Mouse (Mus musculus) liver, postnatal 0 days (tissue): ENCODE results near the gene Agap3. TPM values are rescaled to one million over a fixed set of nuclear protein-coding genes. Genes with fewer than 3 reads are reported as not detected.

Experiments used
- ATAC-seq: fragments of 200-750 bp; cut with Nextera tagmentation; 2 replicates; pipeline ENCODE4 v1.8.0; 2017; ENCODE audit warnings: mild to moderate bottlenecking, moderate library complexity
- DNase-seq: peaks from one replicate; pipeline ENCODE4 v3.0.0-alpha.2; 2016
- H3K27ac ChIP-seq: fragments of 300-500 bp; sonication (generic); 2 replicates; pipeline ENCODE4 v1.5.1; 2014; ENCODE audit warnings: antibody characterized with exemption, moderate library complexity, mild to moderate bottlenecking, low read depth
- H3K27me3 ChIP-seq: fragments of 300-500 bp; sonication (generic); 2 replicates; pipeline ENCODE4 v1.6.1; 2014; ENCODE audit warnings: low read length, control low read depth, mixed read lengths; ENCODE audit not compliant: insufficient read depth
- H3K36me3 ChIP-seq: fragments of 300-500 bp; sonication (generic); replicated peaks from 2 replicates; pipeline ENCODE4 v1.6.1; 2014; ENCODE audit warnings: mild to moderate bottlenecking, control low read depth, low read length, moderate library complexity, mixed read lengths; ENCODE audit not compliant: insufficient read depth
- H3K4me1 ChIP-seq: fragments of 300-500 bp; sonication (generic); 2 replicates; pipeline ENCODE4 v1.6.1; 2014; ENCODE audit warnings: antibody characterized with exemption, mild to moderate bottlenecking, control low read depth; ENCODE audit not compliant: insufficient read depth
- H3K4me2 ChIP-seq: fragments of 300-500 bp; sonication (generic); 2 replicates; pipeline ENCODE4 v1.6.1; 2014; ENCODE audit warnings: low read depth, mild to moderate bottlenecking, low read length, moderate library complexity, mixed read lengths
- H3K4me3 ChIP-seq: fragments of 300-500 bp; sonication (generic); 2 replicates; pipeline ENCODE4 v1.5.1; 2014; ENCODE audit warnings: low read depth, low read length
- H3K9ac ChIP-seq: fragments of 300-500 bp; sonication (generic); replicated peaks from 2 replicates; pipeline ENCODE4 v1.6.1; 2014; ENCODE audit warnings: mild to moderate bottlenecking, moderate library complexity
- H3K9me3 ChIP-seq: fragments of 300-500 bp; sonication (generic); 2 replicates; pipeline ENCODE4 v1.6.1; 2016; ENCODE audit warnings: mild to moderate bottlenecking, control low read depth, low read length, mixed read lengths
- CTCF ChIP-seq: sonication (generic); IDR thresholded peaks from 2 replicates; pipeline ENCODE4 v1.5.1; 2016; ENCODE audit warnings: antibody characterized with exemption, low read depth
- EP300 ChIP-seq: IDR thresholded peaks from 2 replicates; pipeline ENCODE4 v1.6.1; 2016; ENCODE audit warnings: antibody characterized with exemption, low read depth, mild to moderate bottlenecking
- WGBS: fragments of 180-500 bp; shearing (Covaris S2); extraction: QIAGEN DNeasy Blood & Tissue Kit; methylation state at CpG from one replicate; pipeline ENCODE4 v1.1.7; 2014; ENCODE audit not compliant: insufficient replicate concordance; 5-methylcytosine and 5-hydroxymethylcytosine counted together
- polyA plus RNA-seq: library from polyadenylated mRNA; unstranded; fragments of >200 nt; fragmentation: Nextera tagmentation; extraction: Ambion mirVana; gene quantifications from 2 replicates; pipeline ENCODE4 v1.2.1, GENCODE M21; 2015

The Agap3 gene
- polyA plus RNA-seq, 1 experiment from 2014 or later, result 8.3 TPM

- Histone ChIP-seq H3K4me2 (no peak overlapping the region), H3K36me3 (peaks cover 22% of the 10 kb centered on the region), H3K4me3 (no peak overlapping the region), H3K4me1 (no peaks in the 10 kb centered on the region), H3K9me3 (no peaks in the 10 kb centered on the region), H3K27me3 (no peaks in the 10 kb centered on the region), H3K27ac (no peak overlapping the region), H3K9ac (no peak overlapping the region)
- WGBS, result 83% methylated on average over 10 of the region's 10 CpGs
- DNase-seq (no peak), ATAC-seq (no peak)
- no peak for TF ChIP-seq CTCF
- TF ChIP-seq EP300, result no peak
These were observed 47.1 kb downstream of the Agap3 start for GRCm38 (mm10) chr5:24499113-24499512.

DNA sequence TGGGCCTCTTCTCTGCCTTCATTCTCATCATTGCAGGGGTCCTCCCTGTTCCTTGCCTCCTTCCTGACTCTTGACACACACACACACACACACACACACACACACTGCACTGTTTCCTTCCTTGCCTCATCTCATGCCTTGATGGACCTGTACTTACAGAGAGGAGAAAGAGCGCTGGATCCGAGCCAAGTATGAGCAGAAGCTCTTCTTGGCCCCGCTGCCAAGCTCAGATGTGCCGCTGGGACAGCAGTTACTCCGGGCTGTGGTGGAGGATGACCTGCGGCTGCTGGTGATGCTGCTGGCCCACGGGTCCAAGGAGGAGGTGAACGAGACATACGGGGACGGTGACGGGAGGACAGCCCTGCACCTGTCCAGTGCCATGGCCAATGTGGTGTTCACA, 48.9 kb downstream of the Agap3 start:
- ATAC-seq (no peak), DNase-seq (no peak)
- Histone ChIP-seq H3K27me3 (peaks cover 4% of the 10 kb centered on the region; the same call in 1 of the 2 replicates), H3K36me3 (peaks cover 17% of the 10 kb centered on the region), H3K4me2 (no peak overlapping the region), H3K27ac (no peak overlapping the region), H3K4me3 (no peak overlapping the region), H3K4me1 (0 out of 2 replicates have a peak, but pooled peaks cover 3% of the 10 kb centered on the region), H3K9me3 (no peaks in the 10 kb centered on the region), H3K9ac (no peak overlapping the region)
- WGBS, result 84% methylated on average over 11 of the region's 11 CpGs
- no peak for TF ChIP-seq CTCF
- no peak for TF ChIP-seq EP300

GRCm38 (mm10) chr5:24502786-24503185, 50.8 kb downstream of the Agap3 start:
- Histone ChIP-seq H3K4me2 (no peak overlapping the region), H3K9me3 (no peaks in the 10 kb centered on the region), H3K9ac (no peak overlapping the region), H3K27me3 (peaks cover 8% of the 10 kb centered on the region; the same call in 1 of the 2 replicates), H3K36me3 (peaks cover 17% of the 10 kb centered on the region), H3K27ac (no peak overlapping the region), H3K4me3 (no peak overlapping the region), H3K4me1 (0 out of 2 replicates have a peak, but pooled peaks cover 3% of the 10 kb centered on the region)
- ATAC-seq (no peak), DNase-seq (no peak)
- WGBS, result 79% methylated on average over 4 of the region's 4 CpGs
- TF ChIP-seq EP300 (no peak), CTCF (no peak)

GRCm38 (mm10) chr5:24505513-24505912, 53.5 kb downstream of the Agap3 start:
- 19% methylated on average over 2 of the region's 2 CpGs for WGBS
- ATAC-seq, result no peak
- H3K9me3 ChIP-seq, result no peaks in the 10 kb centered on the region
- no peak overlapping the region for H3K27ac ChIP-seq
- H3K4me2 ChIP-seq, result no peak overlapping the region
- DNase-seq, result no peak
- no peak overlapping the region for H3K4me3 ChIP-seq
- peaks cover 8% of the 10 kb centered on the region; the same call in 1 of the 2 replicates for H3K27me3 ChIP-seq
- H3K36me3 ChIP-seq, result peaks cover 11% of the 10 kb centered on the region
- H3K4me1 ChIP-seq, result 0 out of 2 replicates have a peak, but pooled peaks cover 3% of the 10 kb centered on the region
- TF ChIP-seq CTCF (no peak), EP300 (no peak)
- H3K9ac ChIP-seq, result no peak overlapping the region

DNA sequence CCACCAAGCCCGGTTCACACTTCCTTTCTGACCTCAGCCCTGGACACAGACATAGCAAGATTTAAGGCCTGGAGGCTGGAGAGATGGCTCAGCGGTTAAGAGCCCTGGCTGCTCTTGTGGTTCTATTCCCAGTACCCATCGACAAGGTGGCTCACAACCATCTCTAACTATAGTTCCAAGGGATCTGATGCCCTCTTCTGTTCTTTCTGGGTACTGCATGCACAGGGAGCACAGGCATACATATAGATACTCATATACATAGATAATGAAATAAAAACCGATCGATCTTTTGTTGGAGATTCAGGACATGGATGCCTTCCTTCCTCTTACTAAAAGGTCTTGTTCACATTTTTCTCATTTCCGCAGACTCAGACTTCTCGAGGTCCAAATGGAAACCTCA, 56.4 kb downstream of the Agap3 start:
- Histone ChIP-seq H3K27ac (no peak overlapping the region), H3K9ac (no peak overlapping the region), H3K9me3 (no peaks in the 10 kb centered on the region), H3K27me3 (peaks cover 8% of the 10 kb centered on the region; the same call in 1 of the 2 replicates), H3K4me3 (no peak overlapping the region), H3K36me3 (no peaks in the 10 kb centered on the region), H3K4me2 (no peak overlapping the region), H3K4me1 (0 out of 2 replicates have a peak, but pooled peaks cover 3% of the 10 kb centered on the region)
- WGBS, result 84% methylated on average over 7 of the region's 7 CpGs
- TF ChIP-seq CTCF (peak; percentile 21; the same call in 1 of the 2 replicates), EP300 (no peak)
- ATAC-seq (no peak), DNase-seq (no peak)

GRCm38 (mm10) chr5:24510635-24511034, 58.7 kb downstream of the Agap3 start:
- Histone ChIP-seq H3K27ac (no peak overlapping the region), H3K4me3 (no peak overlapping the region), H3K9me3 (no peaks in the 10 kb centered on the region), H3K9ac (no peak overlapping the region), H3K4me2 (no peak overlapping the region), H3K36me3 (no peaks in the 10 kb centered on the region), H3K4me1 (no peaks in the 10 kb centered on the region), H3K27me3 (0 out of 2 replicates have a peak, but pooled peaks cover 3% of the 10 kb centered on the region)
- DNase-seq, result peak; percentile 54
- peak; percentile 62 for TF ChIP-seq CTCF
- no peak for TF ChIP-seq EP300
- WGBS, result 50% methylated on average over 11 of the region's 11 CpGs
- no peak for ATAC-seq

DNA sequence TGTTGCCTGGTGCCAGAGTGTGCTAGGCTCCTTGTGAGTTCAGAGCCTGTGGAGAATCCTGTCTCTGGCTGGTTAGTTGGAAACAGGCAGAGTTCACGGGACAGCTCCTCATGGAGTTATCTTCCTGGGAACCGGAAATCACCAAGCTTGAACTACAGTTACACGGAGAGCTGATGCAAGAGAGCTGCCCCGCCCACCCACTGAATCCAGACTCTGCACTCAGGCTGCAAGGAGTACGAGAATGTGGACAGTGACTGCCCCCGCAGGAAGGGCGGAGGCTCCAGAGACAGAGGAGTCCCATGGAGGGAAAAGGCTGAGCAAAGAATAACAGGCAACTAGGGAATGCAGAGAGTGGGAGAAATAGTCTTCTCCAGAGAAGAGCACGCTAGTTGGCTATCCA, 60.3 kb downstream of the Agap3 start:
- DNase-seq (peak; percentile 53), ATAC-seq (peak; percentile 48; the same call in 1 of the 2 replicates)
- Histone ChIP-seq H3K4me2 (no peak overlapping the region), H3K27ac (no peak overlapping the region), H3K9ac (no peak overlapping the region), H3K4me3 (no peak overlapping the region), H3K36me3 (no peaks in the 10 kb centered on the region), H3K27me3 (no peaks in the 10 kb centered on the region), H3K4me1 (no peaks in the 10 kb centered on the region), H3K9me3 (no peaks in the 10 kb centered on the region)
- WGBS, result 46% methylated on average over 8 of the region's 8 CpGs
- no peak for TF ChIP-seq CTCF
- no peak for TF ChIP-seq EP300
